Mouse (Mus musculus): Measurements from ENCODE around the gene Vip. TPM values are rescaled to one million over a fixed set of nuclear protein-coding genes. Genes with fewer than 3 reads are reported as not detected.

Vip gene
- polyA plus RNA-seq, 1 experiment from 2014 or later = 0.29 TPM

Other genes with a start within 250 kb of the Vip start
- gene Syne1, start 87.7 kb upstream of the Vip start, polyA plus RNA-seq (2014; fragmentation: Nextera tagmentation; extraction: Ambion mirVana) = 2.9 and 3.2 TPM in 2 replicates
- 2.1 and 2.4 TPM in 2 replicates for gene Myct1, start 45.4 kb upstream of the Vip start, polyA plus RNA-seq (2014; fragmentation: Nextera tagmentation; extraction: Ambion mirVana)
- gene Fbxo5, start 166.4 kb downstream of the Vip start, polyA plus RNA-seq (2014; fragmentation: Nextera tagmentation; extraction: Ambion mirVana) = 75.1 and 86.3 TPM in 2 replicates
- 11.7 and 12.3 TPM in 2 replicates for gene Mtrf1l, start 184.7 kb downstream of the Vip start, polyA plus RNA-seq (2014; fragmentation: Nextera tagmentation; extraction: Ambion mirVana)

All from neural tube, embryonic 11.5 days (tissue).